Mouse (Mus musculus) erythroblast, embryonic 14.5 days (primary cell): Measurements from ENCODE around the gene Tfap4.

Experiments used
- GATA1 ChIP-seq: IDR thresholded peaks from 2 replicates; pipeline ENCODE4 v1.6.1; 2012; ENCODE audit warnings: low read length, inconsistent platforms, mixed read lengths
- TAL1 ChIP-seq: IDR thresholded peaks from 3 replicates; pipeline ENCODE4 v1.6.1; 2012; ENCODE audit warnings: low read length, inconsistent platforms, mixed read lengths

GRCm38 (mm10) chr16:4506181-4506580 is 53.5 kb downstream of the Tfap4 start:
- no peak for TF ChIP-seq TAL1
- TF ChIP-seq GATA1, result no peak
